Mouse (Mus musculus) intestine, postnatal 0 days (tissue): ENCODE results near the gene Galnt10. TPM values are rescaled to one million over a fixed set of nuclear protein-coding genes. Genes with fewer than 3 reads are reported as not detected.
A peak's percentile ranks its signal among the peaks of the same experiment; 100 is the strongest.

Source experiments
- ATAC-seq: fragments of 200-750 bp; cut with Nextera tagmentation; 2 replicates; pipeline ENCODE4 v1.8.0; 2017; ENCODE audit warnings: mild to moderate bottlenecking, moderate TSS enrichment, moderate library complexity
- H3K27ac ChIP-seq: fragments of 300-500 bp; sonication (generic); 2 replicates; pipeline ENCODE4 v1.5.1; 2014; ENCODE audit warnings: mild to moderate bottlenecking, low read depth, low read length, moderate library complexity
- H3K27me3 ChIP-seq: fragments of 300-500 bp; sonication (generic); replicated peaks from 2 replicates; pipeline ENCODE4 v1.6.1; 2014; ENCODE audit warnings: low read length, mixed read lengths; ENCODE audit not compliant: control insufficient read depth, insufficient read depth
- H3K36me3 ChIP-seq: fragments of 300-500 bp; sonication (generic); 2 replicates; pipeline ENCODE4 v1.6.1; 2014; ENCODE audit warnings: mild to moderate bottlenecking, moderate library complexity; ENCODE audit not compliant: control insufficient read depth, insufficient read depth
- H3K4me1 ChIP-seq: fragments of 300-500 bp; sonication (generic); replicated peaks from 2 replicates; pipeline ENCODE4 v1.6.1; 2014; ENCODE audit warnings: antibody characterized with exemption, low read length, mixed read lengths; ENCODE audit not compliant: control insufficient read depth, insufficient read depth
- H3K4me2 ChIP-seq: fragments of 300-500 bp; sonication (generic); replicated peaks from 2 replicates; pipeline ENCODE4 v1.6.1; 2014; ENCODE audit warnings: low read depth, mild to moderate bottlenecking, moderate library complexity
- H3K4me3 ChIP-seq: fragments of 300-500 bp; sonication (generic); 2 replicates; pipeline ENCODE4 v1.5.1; 2014; ENCODE audit warnings: low read depth, low read length
- H3K9ac ChIP-seq: fragments of 300-500 bp; sonication (generic); 2 replicates; pipeline ENCODE4 v1.6.1; 2014; ENCODE audit warnings: mild to moderate bottlenecking, low read depth, low read length
- H3K9me3 ChIP-seq: fragments of 300-500 bp; sonication (generic); 2 replicates; pipeline ENCODE4 v1.6.1; 2016; ENCODE audit warnings: mixed run types; ENCODE audit not compliant: control insufficient read depth
- CTCF ChIP-seq: sonication (generic); IDR thresholded peaks from 2 replicates; pipeline ENCODE4 v1.5.1; 2016; ENCODE audit warnings: low read depth, mild to moderate bottlenecking, control low read depth, antibody characterized with exemption, moderate library complexity
- WGBS: fragments of 180-500 bp; shearing (Covaris S2); extraction: QIAGEN DNeasy Blood & Tissue Kit; methylation state at CpG from one replicate; pipeline ENCODE4 v1.1.7; 2014; 5-methylcytosine and 5-hydroxymethylcytosine counted together
- polyA plus RNA-seq: library from polyadenylated mRNA; unstranded; fragments of >200 nt; fragmentation: Nextera tagmentation; extraction: Ambion mirVana; gene quantifications from 2 replicates; pipeline ENCODE4 v1.2.1, GENCODE M21; 2015

Galnt10 gene
- polyA plus RNA-seq = 19.8 and 22.5 TPM in 2 replicates

GRCm38 (mm10) chr11:57645018-57645559 is at the start of gene Galnt10:
TSS of gene Galnt10 (plus strand) at chr11:57645442.
- TF ChIP-seq CTCF = peak; percentile 67
- Histone ChIP-seq H3K4me1 (peaks cover 8% of the 10 kb centered on the region; the same call in 1 of the 2 replicates), H3K9ac (peak within 1 kb of the TSS; percentile 84), H3K4me2 (peak within 1 kb of the TSS; percentile 93), H3K36me3 (no peaks in the 10 kb centered on the region), H3K27ac (peak within 1 kb of the TSS; percentile 64), H3K9me3 (no peaks in the 10 kb centered on the region), H3K27me3 (no peaks in the 10 kb centered on the region), H3K4me3 (peak within 1 kb of the TSS; percentile 81)
- WGBS = under 1% methylated on average over 52 of the region's 60 CpGs
- peak; percentile 93 for ATAC-seq

GRCm38 (mm10) chr11:57595899-57596298 is 49.3 kb upstream of the Galnt10 start:
- Histone ChIP-seq H3K4me2 (no peak overlapping the region), H3K27me3 (no peaks in the 10 kb centered on the region), H3K4me3 (no peak overlapping the region), H3K36me3 (no peaks in the 10 kb centered on the region), H3K4me1 (no peaks in the 10 kb centered on the region), H3K27ac (no peak overlapping the region), H3K9ac (no peak overlapping the region), H3K9me3 (no peaks in the 10 kb centered on the region)
- 89% methylated on average over 5 of the region's 5 CpGs for WGBS
- no peak for TF ChIP-seq CTCF
- ATAC-seq = no peak

- no peak for ATAC-seq
- Histone ChIP-seq H3K4me2 (no peak overlapping the region), H3K9me3 (no peaks in the 10 kb centered on the region), H3K4me1 (no peaks in the 10 kb centered on the region), H3K9ac (no peak overlapping the region), H3K36me3 (no peaks in the 10 kb centered on the region), H3K27ac (no peak overlapping the region), H3K4me3 (no peak overlapping the region), H3K27me3 (no peaks in the 10 kb centered on the region)
- TF ChIP-seq CTCF = no peak
- WGBS = 57% methylated on average over 5 of the region's 5 CpGs
Measured at GRCm38 (mm10) chr11:57598161-57598560, 47.1 kb upstream of the Galnt10 start.

GRCm38 (mm10) chr11:57599304-57599703 is 45.9 kb upstream of the Galnt10 start:
- Histone ChIP-seq H3K4me1 (no peaks in the 10 kb centered on the region), H3K4me2 (no peak overlapping the region), H3K9ac (no peak overlapping the region), H3K27ac (no peak overlapping the region), H3K27me3 (no peaks in the 10 kb centered on the region), H3K4me3 (no peak overlapping the region), H3K9me3 (no peaks in the 10 kb centered on the region), H3K36me3 (no peaks in the 10 kb centered on the region)
- 61% methylated on average over 6 of the region's 6 CpGs for WGBS
- no peak for ATAC-seq
- TF ChIP-seq CTCF = no peak

- WGBS = 48% methylated on average over 8 of the region's 8 CpGs
- Histone ChIP-seq H3K4me3 (no peak overlapping the region), H3K9ac (no peak overlapping the region), H3K4me1 (no peaks in the 10 kb centered on the region), H3K27me3 (no peaks in the 10 kb centered on the region), H3K9me3 (no peaks in the 10 kb centered on the region), H3K27ac (no peak overlapping the region), H3K4me2 (no peak overlapping the region), H3K36me3 (no peaks in the 10 kb centered on the region)
- no peak for TF ChIP-seq CTCF
- no peak for ATAC-seq
Measured at GRCm38 (mm10) chr11:57600113-57600512, 45.1 kb upstream of the Galnt10 start.

- no peaks in the 10 kb centered on the region for H3K36me3 ChIP-seq
- no peaks in the 10 kb centered on the region for H3K27me3 ChIP-seq
- no peak overlapping the region for H3K27ac ChIP-seq
- H3K9ac ChIP-seq = no peak overlapping the region
- H3K4me1 ChIP-seq = no peaks in the 10 kb centered on the region
- 48% methylated on average over 4 of the region's 4 CpGs for WGBS
- no peaks in the 10 kb centered on the region for H3K9me3 ChIP-seq
- H3K4me2 ChIP-seq = no peak overlapping the region
- ATAC-seq = no peak
- H3K4me3 ChIP-seq = no peak overlapping the region
- no peak for TF ChIP-seq CTCF
Measured at GRCm38 (mm10) chr11:57600621-57601121, 44.6 kb upstream of the Galnt10 start.
